19 mouse cellular contexts compared by ENCODE assay signal in the genomic region with DNA sequence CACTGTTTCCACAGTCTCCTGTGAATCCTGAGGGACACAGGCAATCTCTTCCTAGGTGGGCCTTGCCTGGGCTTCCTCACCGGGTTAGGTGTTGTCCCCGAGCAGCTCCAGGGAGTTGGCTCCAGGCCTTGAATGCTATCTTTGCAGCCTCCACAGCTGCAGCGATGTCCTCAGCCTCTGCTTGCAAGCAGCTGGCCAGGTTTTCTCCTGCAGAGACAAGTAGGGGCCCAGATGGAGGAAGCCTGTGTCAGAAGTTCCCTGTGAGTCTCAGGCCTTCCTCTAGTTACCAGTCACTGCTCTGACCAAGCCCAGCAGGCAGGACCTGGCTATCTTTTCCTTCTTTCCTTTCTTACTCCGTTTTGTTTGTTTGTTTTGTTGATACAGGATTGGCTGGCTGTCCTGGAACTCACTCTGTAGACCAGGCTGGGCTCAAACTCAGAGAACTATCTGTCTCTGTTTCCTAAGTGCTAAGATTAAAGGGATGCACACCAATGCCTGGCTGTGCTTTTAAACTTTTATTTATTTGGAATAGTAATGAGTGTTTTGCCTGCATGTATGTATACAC. TPM values are rescaled to one million over a fixed set of nuclear protein-coding genes. Genes with fewer than 3 reads are reported as not detected.
A peak's percentile ranks its signal among the peaks of the same experiment; 100 is the strongest.
DNase-seq lines count a peak whose midpoint lies in the region; ATAC-seq and TF ChIP-seq lines count a peak whose summit lies in the region.
"Had no signal": no experiment of that assay in that cellular context is flagged by ENCODE, and none has a peak within 500 bp of the region (broad histone marks: within the 10 kb centered on the region; RNA-seq: fewer than 3 reads in every experiment).

No protein-coding gene starts in this region.

- peak overlapping the region; percentile 46 for H3K27ac ChIP-seq in gastrocnemius, adult 2 months
- no peak overlapping the region for H3K27ac ChIP-seq in limb, embryonic 11.5 days (replicated peaks; ENCODE audit: low read depth, low read length)
- no peak overlapping the region for H3K27ac ChIP-seq in limb, embryonic 10.5 days
- 0 out of 2 replicates have a peak overlapping the region, but pooled peaks have one; percentile 20 for H3K27ac ChIP-seq in heart, embryonic 16.5 days (ENCODE audit: low read length)
- H3K27ac ChIP-seq in stomach, embryonic 14.5 days (ENCODE audit: low read length): peak overlapping the region; percentile 39; the same call in 1 of the 2 replicates
- H3K27ac ChIP-seq in embryonic facial prominence, embryonic 10.5 days (replicated peaks): no peak overlapping the region

- no peak for ATAC-seq in limb, embryonic 11.5 days (ENCODE audit: insufficient number of reproducible peaks, low FRiP score, low TSS enrichment, low read depth)
- ATAC-seq in heart, embryonic 16.5 days (replicated peaks; ENCODE audit: extremely low read depth, insufficient read depth, low FRiP score): no peak
- ATAC-seq in stomach, embryonic 14.5 days (ENCODE audit: insufficient number of reproducible peaks, insufficient read depth, low FRiP score, low read depth): no peak
- ATAC-seq: forebrain, postnatal 0 days had no signal

- H3K27me3 ChIP-seq in limb, embryonic 11.5 days (ENCODE audit: control insufficient read depth, insufficient read depth, low read length): no peaks in the 10 kb centered on the region
- no peaks in the 10 kb centered on the region for H3K27me3 ChIP-seq in limb, embryonic 10.5 days (ENCODE audit: low read depth, poor library complexity, severe bottlenecking)
- H3K27me3 ChIP-seq in heart, embryonic 16.5 days (ENCODE audit: control insufficient read depth, insufficient read depth, low read length): no peaks in the 10 kb centered on the region
- H3K27me3 ChIP-seq in stomach, embryonic 14.5 days (ENCODE audit: control insufficient read depth, insufficient read depth, low read length): no peaks in the 10 kb centered on the region
- no peaks in the 10 kb centered on the region for H3K27me3 ChIP-seq in embryonic facial prominence, embryonic 10.5 days (replicated peaks; ENCODE audit: low read depth, poor library complexity, severe bottlenecking)

- no peak for TF ChIP-seq CTCF in gastrocnemius, adult 2 months (IDR thresholded peaks at IDR 0.05)

- no peaks in the 10 kb centered on the region for H3K9me3 ChIP-seq in limb, embryonic 11.5 days (ENCODE audit: control insufficient read depth, low read length)
- H3K9me3 ChIP-seq in limb, embryonic 10.5 days (replicated peaks): no peaks in the 10 kb centered on the region
- H3K9me3 ChIP-seq in heart, embryonic 16.5 days (replicated peaks; ENCODE audit: control insufficient read depth, low read length): no peaks in the 10 kb centered on the region
- H3K9me3 ChIP-seq in stomach, embryonic 14.5 days (ENCODE audit: control insufficient read depth, low read depth, low read length): no peaks in the 10 kb centered on the region
- no peaks in the 10 kb centered on the region for H3K9me3 ChIP-seq in embryonic facial prominence, embryonic 10.5 days

- intact Hi-C loops in gastrocnemius, adult 2 months (cut with DNase I): no loop called here

- no peak overlapping the region for H3K4me2 ChIP-seq in limb, embryonic 11.5 days (ENCODE audit: low read depth, severe bottlenecking)
- H3K4me2 ChIP-seq in heart, embryonic 16.5 days (ENCODE audit: low read depth, low read length): no peak overlapping the region
- no peak overlapping the region for H3K4me2 ChIP-seq in stomach, embryonic 14.5 days (replicated peaks; ENCODE audit: low read depth, low read length)

- H3K4me3 ChIP-seq in gastrocnemius, adult 2 months: no peak overlapping the region
- no peak overlapping the region for H3K4me3 ChIP-seq in limb, embryonic 11.5 days (ENCODE audit: low read depth, low read length)
- no peak overlapping the region for H3K4me3 ChIP-seq in limb, embryonic 10.5 days
- no peak overlapping the region for H3K4me3 ChIP-seq in heart, embryonic 16.5 days (ENCODE audit: low read length)
- H3K4me3 ChIP-seq in stomach, embryonic 14.5 days (ENCODE audit: low read depth, low read length): no peak overlapping the region
- no peak overlapping the region for H3K4me3 ChIP-seq in embryonic facial prominence, embryonic 10.5 days
- H3K4me3 ChIP-seq: myocyte had no signal

- peaks cover 2% of the 10 kb centered on the region; the same call in 1 of the 2 replicates for H3K36me3 ChIP-seq in limb, embryonic 11.5 days (ENCODE audit: control insufficient read depth, insufficient read depth, low read length)
- peaks cover 54% of the 10 kb centered on the region for H3K36me3 ChIP-seq in limb, embryonic 10.5 days
- no peaks in the 10 kb centered on the region for H3K36me3 ChIP-seq in heart, embryonic 16.5 days (ENCODE audit: control insufficient read depth, insufficient read depth)
- peaks cover 24% of the 10 kb centered on the region for H3K36me3 ChIP-seq in stomach, embryonic 14.5 days (ENCODE audit: control insufficient read depth, insufficient read depth, low read length)
- H3K36me3 ChIP-seq in embryonic facial prominence, embryonic 10.5 days (replicated peaks): peaks cover 59% of the 10 kb centered on the region

- DNase-seq in gastrocnemius, adult 2 months: no peak
- DNase-seq in gastrocnemius, postnatal 10 days: no peak
- DNase-seq in limb, embryonic 11.5 days (ENCODE audit: low spot score): no peak
- DNase-seq in limb, embryonic 10.5 days (ENCODE audit: low spot score): no peak
- DNase-seq in urinary bladder, adult 2 months (ENCODE audit: low spot score): no peak
- DNase-seq in embryonic facial prominence, embryonic 10.5 days (ENCODE audit: low spot score): no peak
- DNase-seq: embryo, embryonic 11 days; forebrain, postnatal 0 days; gastrocnemius, postnatal 14 days; left cerebral cortex, postnatal 4 days; lung, adult 2 months; thymus, postnatal 4 days had no signal

- 66% methylated on average over 4 of the region's 4 CpGs for WGBS in limb, embryonic 11.5 days
- 61% methylated on average over 4 of the region's 4 CpGs for WGBS in limb, embryonic 10.5 days
- WGBS in heart, embryonic 16.5 days: 44% methylated on average over 4 of the region's 4 CpGs
- WGBS in stomach, embryonic 14.5 days: 41% methylated on average over 4 of the region's 4 CpGs
- WGBS in embryonic facial prominence, embryonic 10.5 days: 58% methylated on average over 4 of the region's 4 CpGs

- H3K9ac ChIP-seq in limb, embryonic 11.5 days (ENCODE audit: low read length): peak overlapping the region; percentile 1; the same call in 1 of the 2 replicates
- no peak overlapping the region for H3K9ac ChIP-seq in heart, embryonic 16.5 days (ENCODE audit: low read length)
- H3K9ac ChIP-seq in stomach, embryonic 14.5 days (replicated peaks; ENCODE audit: low read depth, low read length): no peak overlapping the region
- H3K9ac ChIP-seq: forebrain, postnatal 0 days had no signal

- 0 out of 2 replicates have a peak, but pooled peaks cover 10% of the 10 kb centered on the region for H3K4me1 ChIP-seq in limb, embryonic 11.5 days (ENCODE audit: control insufficient read depth, insufficient read depth, low read length)
- H3K4me1 ChIP-seq in limb, embryonic 10.5 days: peaks cover 35% of the 10 kb centered on the region
- peaks cover 4% of the 10 kb centered on the region for H3K4me1 ChIP-seq in heart, embryonic 16.5 days (ENCODE audit: control insufficient read depth, insufficient read depth, low read length)
- H3K4me1 ChIP-seq in stomach, embryonic 14.5 days (ENCODE audit: control insufficient read depth, insufficient read depth, low read length): peaks cover 23% of the 10 kb centered on the region; the same call in 1 of the 2 replicates
- H3K4me1 ChIP-seq in embryonic facial prominence, embryonic 10.5 days: peaks cover 37% of the 10 kb centered on the region

RNA-seq across cellular contexts. Expression of gene Pih1d1, which starts 5.5 kb away (rescaled TPM):
- 10 to 100 TPM; 34.7 to 39.7 TPM for total RNA-seq in gastrocnemius, adult 2 months (2021)
- total RNA-seq in gastrocnemius, postnatal 10 days (2021): 10 to 100 TPM; 46.6 to 48.2 TPM
- polyA plus RNA-seq in limb, embryonic 11.5 days (2014; fragmentation: Nextera tagmentation; extraction: Ambion mirVana): 106 and 108 TPM in 2 replicates
- 105 and 109 TPM in 2 replicates for polyA plus RNA-seq in limb, embryonic 10.5 days (2016; fragmentation: Nextera tagmentation; extraction: Ambion mirVana)
- polyA plus RNA-seq in heart, embryonic 16.5 days (2015; fragmentation: Nextera tagmentation; extraction: Ambion mirVana): 76.8 and 82.5 TPM in 2 replicates
- 103 and 114 TPM in 2 replicates for polyA plus RNA-seq in stomach, embryonic 14.5 days (2014; fragmentation: Nextera tagmentation; extraction: Ambion mirVana)
- polyA plus RNA-seq in urinary bladder, adult 2 months (2012; rRNA removed): 48.3 and 58.3 TPM in 2 replicates
- polyA plus RNA-seq in embryonic facial prominence, embryonic 10.5 days (2016; fragmentation: Nextera tagmentation; extraction: Ambion mirVana): 99.6 and 103 TPM in 2 replicates

RNA-seq across cellular contexts. Expression of gene Aldh16a1, which starts 5.8 kb away (rescaled TPM):
- 10 to 100 TPM; 11.6 to 15.1 TPM for total RNA-seq in gastrocnemius, adult 2 months (2021)
- 10 to 100 TPM; 23.9 to 28.6 TPM for total RNA-seq in gastrocnemius, postnatal 10 days (2021)
- 37.2 and 38.7 TPM in 2 replicates for polyA plus RNA-seq in limb, embryonic 11.5 days (2014; fragmentation: Nextera tagmentation; extraction: Ambion mirVana)
- polyA plus RNA-seq in limb, embryonic 10.5 days (2016; fragmentation: Nextera tagmentation; extraction: Ambion mirVana): 54.2 and 63.7 TPM in 2 replicates
- 33.9 and 38.2 TPM in 2 replicates for polyA plus RNA-seq in heart, embryonic 16.5 days (2015; fragmentation: Nextera tagmentation; extraction: Ambion mirVana)
- polyA plus RNA-seq in stomach, embryonic 14.5 days (2014; fragmentation: Nextera tagmentation; extraction: Ambion mirVana): 43.4 and 54.1 TPM in 2 replicates
- polyA plus RNA-seq in urinary bladder, adult 2 months (2012; rRNA removed): 27.7 and 30.9 TPM in 2 replicates
- polyA plus RNA-seq in embryonic facial prominence, embryonic 10.5 days (2016; fragmentation: Nextera tagmentation; extraction: Ambion mirVana): 65.3 and 71.7 TPM in 2 replicates

RNA-seq across cellular contexts. Expression of gene Flt3l, which starts 12.4 kb away (rescaled TPM):
- 1 to 10 TPM; 2.2 to 3.3 TPM for total RNA-seq in gastrocnemius, adult 2 months (2021)
- 1 to 10 TPM; 2.3 to 4.3 TPM for total RNA-seq in gastrocnemius, postnatal 10 days (2021)
- 0.33 and 0.44 TPM in 2 replicates for polyA plus RNA-seq in limb, embryonic 11.5 days (2014; fragmentation: Nextera tagmentation; extraction: Ambion mirVana)
- polyA plus RNA-seq in limb, embryonic 10.5 days (2016; fragmentation: Nextera tagmentation; extraction: Ambion mirVana): 1.4 and 1.5 TPM in 2 replicates
- polyA plus RNA-seq in heart, embryonic 16.5 days (2015; fragmentation: Nextera tagmentation; extraction: Ambion mirVana): 2.3 and 2.8 TPM in 2 replicates
- polyA plus RNA-seq in stomach, embryonic 14.5 days (2014; fragmentation: Nextera tagmentation; extraction: Ambion mirVana): 2.1 and 2.9 TPM in 2 replicates
- 74.5 and 83.1 TPM in 2 replicates for polyA plus RNA-seq in urinary bladder, adult 2 months (2012; rRNA removed)
- 0.97 and 1.8 TPM in 2 replicates for polyA plus RNA-seq in embryonic facial prominence, embryonic 10.5 days (2016; fragmentation: Nextera tagmentation; extraction: Ambion mirVana)

RNA-seq across cellular contexts. Expression of gene Gm45713, which starts 12.6 kb away (rescaled TPM):
- total RNA-seq in gastrocnemius, adult 2 months (2021): under 1 TPM in 1 of 2 experiments, not detected in 1; 0.26 TPM
- not detected for total RNA-seq in gastrocnemius, postnatal 10 days (2021)
- polyA plus RNA-seq in limb, embryonic 11.5 days (2014; fragmentation: Nextera tagmentation; extraction: Ambion mirVana): 0.45 TPM in 1 of 2 replicates, not detected in the other
- not detected in 2 replicates for polyA plus RNA-seq in limb, embryonic 10.5 days (2016; fragmentation: Nextera tagmentation; extraction: Ambion mirVana)
- 0.34 TPM in 1 of 2 replicates, not detected in the other for polyA plus RNA-seq in heart, embryonic 16.5 days (2015; fragmentation: Nextera tagmentation; extraction: Ambion mirVana)
- polyA plus RNA-seq in stomach, embryonic 14.5 days (2014; fragmentation: Nextera tagmentation; extraction: Ambion mirVana): 0.65 and 0.83 TPM in 2 replicates
- 0.28 and 0.44 TPM in 2 replicates for polyA plus RNA-seq in urinary bladder, adult 2 months (2012; rRNA removed)
- 0.31 TPM in 1 of 2 replicates, not detected in the other for polyA plus RNA-seq in embryonic facial prominence, embryonic 10.5 days (2016; fragmentation: Nextera tagmentation; extraction: Ambion mirVana)
- total RNA-seq: adrenal gland, adult 18-20 months; forebrain, postnatal 0 days; gastrocnemius, postnatal 14 days; layer of hippocampus, postnatal 25 days; megakaryocyte-erythroid progenitor cell, adult 5-6 weeks had no signal
- polyA plus RNA-seq: forebrain, postnatal 0 days; hindbrain, embryonic 11.5 days had no signal

RNA-seq across cellular contexts. Expression of gene Slc17a7, which starts 15.1 kb away (rescaled TPM):
- under 1 TPM; 0.31 to 0.36 TPM for total RNA-seq in gastrocnemius, adult 2 months (2021)
- total RNA-seq in gastrocnemius, postnatal 10 days (2021): 1 to 10 TPM; 4.7 to 4.9 TPM
- polyA plus RNA-seq in limb, embryonic 11.5 days (2014; fragmentation: Nextera tagmentation; extraction: Ambion mirVana): 0.11 TPM in 1 of 2 replicates, not detected in the other
- 0.06 TPM in 1 of 2 replicates, not detected in the other for polyA plus RNA-seq in limb, embryonic 10.5 days (2016; fragmentation: Nextera tagmentation; extraction: Ambion mirVana)
- polyA plus RNA-seq in heart, embryonic 16.5 days (2015; fragmentation: Nextera tagmentation; extraction: Ambion mirVana): 3.6 and 4.7 TPM in 2 replicates
- 0.20 TPM in 1 of 2 replicates, not detected in the other for polyA plus RNA-seq in stomach, embryonic 14.5 days (2014; fragmentation: Nextera tagmentation; extraction: Ambion mirVana)
- polyA plus RNA-seq in urinary bladder, adult 2 months (2012; rRNA removed): 0.03 and 0.04 TPM in 2 replicates
- polyA plus RNA-seq in embryonic facial prominence, embryonic 10.5 days (2016; fragmentation: Nextera tagmentation; extraction: Ambion mirVana): 0.74 and 1.2 TPM in 2 replicates
- total RNA-seq: megakaryocyte-erythroid progenitor cell, adult 5-6 weeks had no signal

Comparison
In these comparisons a context has a peak if more than half of its experiments do, and no peak if none do; other contexts are left out.
1. H3K27ac ChIP-seq: peak in gastrocnemius, adult 2 months (single experiment), heart, embryonic 16.5 days (single experiment) and stomach, embryonic 14.5 days (single experiment); none in limb, embryonic 11.5 days (single experiment), limb, embryonic 10.5 days (single experiment) and embryonic facial prominence, embryonic 10.5 days (single experiment).
2. RNA of gene Flt3l, which starts 12.4 kb away (polyA plus RNA-seq): 74.5 to 83.1 TPM in urinary bladder, adult 2 months; 2.1 to 2.9 TPM in stomach, embryonic 14.5 days, 2.3 to 2.8 TPM in heart, embryonic 16.5 days, 0.97 to 1.8 TPM in embryonic facial prominence, embryonic 10.5 days, 1.4 to 1.5 TPM in limb, embryonic 10.5 days and 0.33 to 0.44 TPM in limb, embryonic 11.5 days; every median in the first group is over 10 times any median in the second.